Mouse (Mus musculus): ENCODE measurements around the gene Olfr1466.

The Olfr1466 gene

DNA sequence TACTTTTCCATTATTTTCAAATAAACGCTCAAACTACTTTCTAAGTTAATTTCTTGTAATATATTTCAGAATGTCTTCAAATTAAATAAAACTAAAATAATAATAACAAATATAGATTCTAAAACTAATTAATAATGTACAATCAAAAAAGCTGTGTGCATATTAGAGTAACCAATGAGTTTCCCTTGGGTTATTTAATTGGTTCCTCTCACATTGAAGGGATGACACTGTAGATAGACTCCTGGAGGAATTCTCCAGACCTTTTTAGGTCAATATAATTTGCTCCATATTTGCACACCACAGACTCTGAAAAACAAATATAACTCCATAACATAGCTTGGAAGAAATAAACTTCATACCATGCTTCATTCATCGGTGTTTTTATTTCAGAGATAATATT lies at the start of gene Olfr1466:
Gene Olfr1466 (plus strand): TSS at position 301 of the 400 bp plus-strand sequence.
- no peak for DNase-seq

DNA sequence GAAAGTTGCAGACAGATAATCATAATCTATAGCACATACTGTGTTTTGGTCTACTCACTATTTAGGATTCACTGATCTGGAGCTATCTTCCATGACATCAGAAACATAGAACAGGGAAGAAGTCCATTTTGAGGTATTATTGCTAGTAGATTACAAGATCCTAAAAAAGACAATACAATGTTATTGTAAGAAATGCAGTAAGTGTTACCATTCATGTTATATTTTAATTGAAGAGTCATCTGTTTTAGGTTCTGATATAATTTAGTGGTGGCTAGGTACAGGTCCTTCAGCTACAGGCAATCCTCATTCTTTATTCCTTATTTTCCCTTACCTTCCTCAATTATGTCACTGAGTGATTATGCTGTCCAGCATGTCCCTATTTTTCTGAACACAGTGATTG lies 23.2 kb upstream of the Olfr1466 start, which contains the start of gene Olfr1465:
Gene Olfr1465 (minus strand): TSS at position 101 of the 400 bp plus-strand sequence.
- DNase-seq = no peak

GRCm38 (mm10) chr19:13361936-13362335 lies 23.3 kb downstream of the Olfr1466 start, which contains the start of gene Olfr1467:
Gene Olfr1467 (plus strand): TSS chr19:13362236.
- no peak for DNase-seq

Measured in lung, postnatal 36 days (tissue).